Mouse (Mus musculus): Measurements from ENCODE around the gene Sphk1.
A peak's percentile ranks its signal among the peaks of the same experiment; 100 is the strongest.

Sphk1 gene

GRCm38 (mm10) chr11:116580031-116580652 is 49.4 kb downstream of the Sphk1 start:
- DNase-seq: peak; percentile 70

- peak; percentile 86 for DNase-seq
Observed at GRCm38 (mm10) chr11:116580711-116581375, 50.1 kb downstream of the Sphk1 start.

GRCm38 (mm10) chr11:116581376-116581814 is 50.7 kb downstream of the Sphk1 start, which contains the start of gene Ube2o:
TSS of gene Ube2o (minus strand) at chr11:116581447.
- peak; percentile 95 for DNase-seq

- no peak for DNase-seq
Observed at GRCm38 (mm10) chr11:116585682-116586081, 55.0 kb downstream of the Sphk1 start.

Data from liver (tissue).